Mouse (Mus musculus) ES-E14 (cell line): Measurements from ENCODE around the gene Cfap45.

Experiments
- MAFK ChIP-seq: IDR thresholded peaks from 2 replicates; pipeline ENCODE4 v1.6.1; 2014; ENCODE audit warnings: mild to moderate bottlenecking, low read depth, low read length, inconsistent platforms; ENCODE audit not compliant: insufficient read depth
- ZC3H11A ChIP-seq: IDR thresholded peaks from 2 replicates; pipeline ENCODE4 v1.6.1; 2012; ENCODE audit warnings: low read depth, mild to moderate bottlenecking, inconsistent platforms, low read length, borderline replicate concordance

DNA sequence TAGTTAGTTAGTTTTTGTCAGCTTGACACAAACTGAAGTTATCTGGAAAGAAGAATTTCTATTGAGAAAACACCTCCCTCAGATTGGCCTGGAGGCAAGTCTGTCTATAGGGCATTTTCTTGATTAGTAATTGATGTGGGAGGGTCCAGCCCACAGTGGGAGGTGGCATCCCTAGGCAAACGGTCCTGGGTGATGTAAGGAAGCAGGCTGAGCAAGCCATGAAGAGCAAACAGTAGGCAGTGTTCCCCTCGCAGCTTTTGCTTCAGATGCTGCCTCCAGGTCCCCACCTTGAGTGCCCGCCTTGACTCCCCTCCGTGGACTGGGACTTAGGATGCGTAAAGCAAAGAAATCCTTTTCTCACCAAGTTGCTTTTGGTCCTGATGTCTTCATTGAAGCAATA is 11.4 kb upstream of the Cfap45 start:
- TF ChIP-seq ZC3H11A: no peak
- no peak for TF ChIP-seq MAFK
